Mouse (Mus musculus) CD4-positive, CD25-positive, alpha-beta regulatory T cell, adult 2 months (primary cell): ENCODE data around the gene Arntl.

Experiments used
- DNase-seq: peaks from one replicate; pipeline ENCODE4 v3.0.0-alpha.2; 2012; ENCODE audit warnings: low read depth, low spot score

The Arntl gene

GRCm38 (mm10) chr7:113289211-113289610 is 81.9 kb downstream of the Arntl start:
- DNase-seq = no peak

GRCm38 (mm10) chr7:113291741-113292140 is 84.5 kb downstream of the Arntl start:
- no peak for DNase-seq

- no peak for DNase-seq
These were observed 84.9 kb downstream of the Arntl start for GRCm38 (mm10) chr7:113292193-113292592.

- DNase-seq = no peak
These were observed 87.3 kb downstream of the Arntl start for GRCm38 (mm10) chr7:113294598-113294997.

- peak; percentile 51 for DNase-seq
These were observed 88.0 kb downstream of the Arntl start for GRCm38 (mm10) chr7:113295077-113295890.

GRCm38 (mm10) chr7:113297813-113298212 is 90.5 kb downstream of the Arntl start:
- no peak for DNase-seq

DNA sequence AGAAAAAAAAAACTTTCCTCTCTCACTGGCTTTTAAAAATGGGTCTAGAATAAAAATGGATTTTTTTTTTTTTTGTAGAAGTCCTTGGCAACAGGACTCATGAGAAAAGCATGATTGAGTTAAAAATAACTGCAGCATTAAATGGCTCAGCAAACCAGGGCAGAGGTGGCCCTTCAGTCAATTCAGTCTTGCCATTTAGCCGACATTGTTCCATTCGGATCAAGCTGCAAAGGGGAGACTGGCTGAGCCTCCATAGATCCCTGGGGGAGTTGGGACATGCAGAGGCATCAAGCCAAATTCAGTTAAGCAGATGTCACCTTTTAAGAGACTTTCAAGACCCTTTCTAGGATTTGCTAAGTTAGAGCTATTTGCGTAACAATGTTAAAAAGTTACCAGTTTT is 102.9 kb downstream of the Arntl start:
- DNase-seq = no peak

DNA sequence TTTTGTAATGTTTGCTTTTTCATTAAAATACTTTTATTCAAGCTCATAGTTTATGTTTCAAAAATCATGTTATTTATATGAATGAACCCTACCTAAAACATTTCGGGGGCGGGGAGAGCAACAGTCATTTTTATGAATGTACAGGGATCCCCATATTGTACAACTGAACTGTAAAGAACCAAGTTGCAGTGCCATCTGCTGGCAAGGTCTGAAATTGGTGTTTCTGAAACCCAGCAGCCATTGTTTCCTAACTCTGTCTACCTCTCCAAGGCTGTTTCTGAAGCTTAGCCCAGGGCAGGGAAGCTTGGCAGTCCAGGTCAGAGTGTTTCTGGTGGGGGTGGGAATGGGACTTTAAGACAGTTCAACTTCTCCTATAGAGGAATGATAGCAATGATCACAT is 104.5 kb downstream of the Arntl start:
- DNase-seq = peak; percentile 76

GRCm38 (mm10) chr7:113320128-113320527 is 112.9 kb downstream of the Arntl start:
- DNase-seq = no peak

- DNase-seq = no peak
These were observed 126.8 kb downstream of the Arntl start for GRCm38 (mm10) chr7:113334036-113334435.

- no peak for DNase-seq
These were observed 128.0 kb downstream of the Arntl start for GRCm38 (mm10) chr7:113335250-113335649.

GRCm38 (mm10) chr7:113347271-113347670 is 140.0 kb downstream of the Arntl start:
- no peak for DNase-seq

- DNase-seq = no peak
These were observed 140.4 kb downstream of the Arntl start for GRCm38 (mm10) chr7:113347694-113348093.

- no peak for DNase-seq
These were observed 141.8 kb downstream of the Arntl start for GRCm38 (mm10) chr7:113349089-113349488.
